Mouse (Mus musculus) frontal cortex, postnatal 10 days (tissue): ENCODE results near the gene March6.

Experiments
- DNase-seq, 2 experiments: peaks; one replicate each; pipeline ENCODE4 v3.0.0; 2022; ENCODE audit warnings: low spot score in 2 of 2, mixed read lengths in 1 of 2

The March6 gene

DNA sequence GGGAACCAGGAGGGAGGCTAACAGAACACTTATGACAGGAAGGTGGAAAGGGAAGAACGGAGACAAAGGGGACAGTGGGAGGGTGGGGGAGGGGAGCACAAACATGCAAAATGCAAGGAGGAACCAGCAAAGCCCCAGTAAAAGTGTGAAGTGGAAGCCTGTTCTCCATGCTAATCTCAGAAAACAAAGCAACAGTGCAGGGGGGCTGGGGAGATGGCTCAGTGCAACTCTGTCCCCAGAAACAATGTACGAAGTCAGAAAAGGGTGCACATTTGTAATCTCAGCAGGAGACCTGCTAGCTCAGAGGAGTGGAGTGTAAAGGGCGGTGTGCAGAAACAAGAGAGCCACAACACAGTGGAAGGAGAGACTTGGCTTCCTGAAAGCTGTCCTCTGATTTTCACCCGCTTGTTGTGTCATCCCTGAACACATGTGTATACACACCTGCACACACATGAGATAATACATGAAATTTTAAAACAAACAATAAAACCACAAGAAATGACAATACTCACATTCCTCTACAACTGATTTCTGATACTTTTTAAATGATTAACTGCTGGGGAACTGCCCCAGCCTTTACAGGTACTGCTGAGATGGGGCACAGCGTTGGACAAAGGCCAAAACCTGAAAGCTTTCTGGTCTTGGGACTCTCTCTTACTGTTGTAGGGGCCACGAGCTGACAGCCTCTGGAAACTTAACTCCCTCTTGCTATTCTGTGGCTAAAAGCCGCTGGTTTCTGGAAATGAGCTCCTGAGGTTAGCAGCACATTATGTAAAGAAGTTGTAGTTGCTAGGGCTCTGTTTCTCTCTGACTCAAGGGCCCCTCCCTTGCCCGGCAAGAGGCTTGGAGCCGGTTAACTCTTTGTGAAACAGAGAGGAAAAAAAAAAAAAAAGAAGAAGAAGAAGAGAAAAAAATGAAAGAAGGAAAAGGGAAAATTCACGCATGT lies 11.4 kb upstream of the March6 start:
- DNase-seq = no peak

DNA sequence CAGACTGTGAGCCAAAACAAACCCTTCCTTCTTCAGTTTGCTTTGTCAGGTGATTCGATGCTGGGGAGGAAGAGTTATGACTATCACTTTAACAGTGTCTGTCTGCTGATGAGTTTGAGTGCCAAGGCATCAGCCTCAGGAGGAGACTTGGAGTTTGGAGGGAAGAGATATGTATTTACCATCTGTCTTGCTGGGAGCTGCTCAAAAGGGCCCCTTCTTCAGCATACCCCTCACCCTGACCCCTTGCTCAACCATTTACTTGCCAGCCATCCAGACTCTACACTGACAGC lies 9.6 kb upstream of the March6 start:
- no peak for DNase-seq

DNA sequence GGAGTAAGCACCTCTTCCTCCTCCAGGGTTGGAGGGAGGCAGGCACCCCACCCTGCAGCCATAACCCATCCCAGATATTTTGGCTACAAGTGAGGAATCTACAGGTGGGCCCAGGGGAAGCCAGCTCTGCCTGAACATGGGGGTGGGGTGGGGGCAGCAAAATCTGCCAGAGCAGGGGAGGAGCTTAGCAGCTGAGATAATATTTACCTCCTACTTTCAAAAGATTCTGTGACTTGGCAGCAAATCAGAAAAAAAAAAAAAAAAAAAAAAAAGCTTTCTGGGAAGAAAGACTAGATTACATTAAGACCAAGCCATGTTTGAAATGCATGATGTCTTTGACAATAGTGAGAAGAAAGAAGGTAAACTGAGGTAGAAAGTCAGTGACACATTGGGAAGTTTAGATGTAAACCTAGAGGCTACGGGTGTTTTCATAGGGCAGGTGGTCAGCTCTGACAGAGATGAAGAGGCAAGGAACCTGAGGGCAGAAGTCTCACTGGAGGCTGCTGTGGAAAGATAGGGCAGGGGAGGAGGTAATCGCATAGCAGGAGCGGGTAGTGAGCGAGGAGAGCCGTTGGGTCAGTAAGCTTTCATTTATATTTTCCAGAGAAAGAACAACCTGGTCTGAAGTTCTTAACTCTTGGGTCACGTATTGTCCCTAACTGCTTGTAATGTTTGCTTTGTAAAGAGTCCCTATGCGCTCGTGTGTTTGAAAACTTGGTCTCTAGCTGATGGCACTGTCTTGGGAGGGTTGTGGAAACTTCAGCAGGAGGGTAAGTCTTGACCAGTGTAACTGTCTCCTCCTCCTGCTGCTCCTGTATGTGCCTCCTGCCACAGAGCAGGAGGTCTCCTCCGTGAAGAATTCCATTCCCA lies 9.0 kb upstream of the March6 start:
- no peak for DNase-seq

DNA sequence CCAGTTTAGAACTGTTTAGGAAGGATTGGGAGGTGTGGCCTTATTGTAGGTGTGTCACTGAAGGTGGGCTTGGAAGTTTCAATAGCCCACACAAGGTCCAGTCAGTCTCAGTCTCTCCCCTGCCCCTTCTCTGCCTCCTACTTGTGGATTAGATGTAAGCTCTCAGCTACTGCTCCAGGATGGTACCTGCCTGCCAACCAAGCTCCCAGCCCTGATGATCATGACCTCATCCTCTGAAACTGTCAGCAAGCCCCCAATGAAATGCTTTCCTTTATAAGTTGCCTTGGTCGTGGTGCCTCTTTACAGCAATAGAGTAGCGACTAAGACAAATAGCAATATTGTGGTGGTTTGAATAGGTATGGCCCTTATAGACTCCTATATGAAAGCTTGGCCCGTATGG lies 7.5 kb upstream of the March6 start:
- DNase-seq = no peak

- no peak for DNase-seq
Measured at GRCm38 (mm10) chr15:31537706-31538105, 6.9 kb upstream of the March6 start.

DNA sequence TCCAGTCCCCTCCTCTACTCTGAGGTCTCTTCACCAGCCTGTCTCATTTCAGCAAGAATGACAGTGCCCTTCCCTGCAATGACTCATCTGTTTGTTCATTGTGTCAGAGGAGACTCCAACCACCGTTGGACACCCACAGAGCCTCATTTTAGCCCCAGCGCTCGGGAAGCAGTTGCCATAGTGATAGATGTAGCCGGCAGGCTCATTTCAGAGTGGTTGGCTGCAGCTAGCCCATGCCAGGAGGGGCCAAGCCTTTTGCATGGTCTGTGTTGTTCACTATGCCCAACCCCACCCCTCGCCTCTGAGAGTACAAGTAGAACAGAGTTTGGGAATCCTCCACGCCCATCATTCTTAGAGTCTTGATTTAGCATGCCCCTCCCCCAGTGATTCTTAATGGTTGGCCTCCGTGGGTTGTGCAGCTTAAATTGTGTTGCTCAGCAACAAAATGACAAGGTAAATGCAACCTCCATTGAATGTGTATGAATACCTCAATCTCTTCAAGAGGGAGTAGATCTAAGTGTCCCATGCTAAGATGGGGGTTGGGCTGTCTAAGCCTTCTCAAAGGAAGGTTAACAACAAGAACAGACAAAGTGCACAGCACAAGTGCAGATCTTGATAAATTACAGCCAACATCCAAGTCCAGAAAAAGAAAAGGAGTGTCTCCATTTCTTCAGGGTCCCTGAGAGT lies 5.3 kb upstream of the March6 start:
- DNase-seq = peak; percentile 52 to 75

DNA sequence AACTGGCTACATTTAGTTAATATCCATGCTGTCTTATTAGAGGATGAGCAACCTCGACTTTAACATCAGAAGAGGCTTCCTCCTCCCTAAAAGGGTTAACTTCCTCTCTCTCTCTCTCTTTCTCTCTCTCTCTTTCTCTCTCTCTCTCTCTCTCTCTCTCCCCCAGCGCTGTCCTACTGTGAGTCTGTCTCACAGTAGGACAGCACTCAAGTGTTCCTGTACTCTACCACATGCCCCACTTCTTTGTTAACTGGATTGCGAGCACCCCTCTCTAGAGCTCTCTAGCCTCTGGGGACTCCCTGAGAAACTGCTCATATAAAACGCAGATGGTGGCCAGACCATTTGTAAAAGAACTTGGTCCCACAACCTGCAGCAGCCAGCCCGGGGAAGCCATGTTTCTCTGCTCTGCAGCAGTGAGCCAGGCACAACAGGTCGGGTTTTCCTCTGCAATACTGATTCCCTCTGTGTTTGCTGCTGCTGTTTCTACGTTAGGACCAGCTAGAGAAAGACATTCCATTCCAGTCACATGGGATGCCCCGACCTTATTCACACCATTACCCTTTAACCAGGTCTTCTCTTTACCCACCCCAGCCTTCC lies 4.5 kb upstream of the March6 start:
- DNase-seq = no peak

DNA sequence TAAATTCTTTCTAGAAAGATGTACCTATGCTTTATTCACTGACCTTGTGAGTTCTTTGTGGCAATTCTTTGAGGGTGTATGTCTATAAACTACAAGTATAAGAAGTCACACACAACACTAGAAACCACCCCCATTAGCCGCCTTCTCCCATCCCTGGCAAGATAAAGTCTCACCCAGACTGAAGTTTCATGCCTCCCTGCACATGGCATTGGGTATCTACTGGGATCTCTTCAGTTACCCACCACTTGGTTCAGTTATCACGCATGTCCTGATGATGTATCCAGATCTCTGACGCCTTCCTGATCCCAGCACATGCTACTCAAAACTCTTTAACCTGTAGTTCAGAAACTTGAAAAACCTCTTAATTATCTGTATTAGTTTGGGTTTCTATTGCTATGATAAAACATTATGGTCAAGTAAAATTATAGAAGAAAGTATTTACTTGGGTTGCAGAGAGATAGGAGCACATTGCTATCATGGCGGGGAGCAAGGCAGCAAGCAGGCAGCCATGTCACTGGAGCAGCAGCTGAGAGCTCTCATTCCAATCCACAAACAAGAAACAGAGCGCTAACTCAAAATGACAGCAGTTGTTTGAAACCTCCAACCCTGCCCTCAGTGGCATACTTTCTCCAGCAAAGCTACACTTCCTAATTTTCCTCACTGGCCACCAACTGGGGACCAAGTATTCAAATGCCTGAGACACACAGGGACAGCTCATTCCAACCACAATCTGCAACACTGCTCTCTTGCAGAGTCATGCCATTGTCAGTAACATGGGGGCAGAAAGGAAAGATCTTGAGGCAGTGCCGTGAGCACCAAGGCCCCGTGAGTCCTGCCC lies 3.8 kb upstream of the March6 start:
- DNase-seq = no peak

DNA sequence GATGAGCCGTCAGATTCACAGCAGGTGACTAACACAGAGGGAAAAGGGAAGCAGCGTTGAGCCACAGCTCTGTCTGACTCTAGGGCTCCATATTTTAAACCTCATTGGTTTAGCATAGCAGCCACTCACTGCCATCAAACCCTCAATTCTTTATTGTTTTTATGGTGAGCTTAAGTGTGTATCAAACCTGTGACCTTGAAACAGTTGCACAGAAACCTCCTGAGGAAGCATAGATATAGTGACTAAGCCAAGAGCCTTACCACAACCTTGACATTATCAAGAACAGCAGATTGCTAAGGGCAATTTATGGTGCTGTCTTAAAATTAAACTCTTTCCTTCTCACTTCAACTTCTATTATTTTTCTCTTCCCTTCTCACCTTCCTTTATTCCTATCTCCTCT lies 2.7 kb upstream of the March6 start:
- no peak for DNase-seq

- no peak for DNase-seq
Measured at GRCm38 (mm10) chr15:31532331-31533021, 1.6 kb upstream of the March6 start.

DNA sequence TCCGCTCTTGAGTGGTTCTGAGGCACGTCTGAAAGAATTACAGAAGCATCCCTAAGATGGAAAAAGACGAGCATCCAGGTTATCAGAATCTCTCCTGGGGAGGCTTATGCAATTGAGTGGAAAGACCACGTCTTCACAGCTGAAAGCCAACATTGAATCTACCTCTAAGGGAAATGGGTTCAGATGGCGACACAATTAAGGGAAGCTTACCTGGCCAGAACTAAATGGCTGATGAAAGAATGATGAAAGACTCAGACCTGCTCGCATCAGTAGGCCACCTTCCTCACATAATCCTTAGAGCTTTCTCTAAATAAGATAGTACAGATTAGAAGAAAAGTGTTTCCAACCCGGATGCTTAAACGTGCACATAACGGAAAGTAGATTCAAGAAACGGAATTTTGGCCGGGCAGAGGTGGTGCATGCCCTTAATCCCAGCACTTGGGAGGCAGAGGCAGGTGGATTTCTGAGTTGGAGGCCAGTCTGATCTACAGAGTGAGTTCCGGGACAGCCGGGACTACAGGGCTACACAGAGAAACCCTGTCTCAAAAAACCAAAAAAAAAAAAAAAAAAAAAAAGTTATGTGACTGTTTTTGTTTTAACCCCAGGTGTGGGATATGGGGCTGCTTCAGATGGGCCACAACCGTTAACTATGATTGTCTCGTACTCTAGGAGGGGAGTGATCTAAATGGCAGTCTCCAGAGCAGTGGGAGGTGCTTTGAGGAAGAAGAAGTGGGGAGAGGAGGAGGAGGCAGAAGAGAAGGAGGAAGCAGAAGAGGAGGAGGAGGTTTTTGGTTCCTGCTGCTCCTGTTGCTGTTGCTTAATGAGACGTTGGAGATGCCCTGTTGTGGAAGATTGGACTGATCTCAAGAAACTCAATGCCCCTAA lies 835 bp upstream of the March6 start:
- DNase-seq = no peak

GRCm38 (mm10) chr15:31529811-31530658 lies 818 bp downstream of the March6 start:
- DNase-seq = peak; percentile 35 to 51

- DNase-seq = no peak
Measured at GRCm38 (mm10) chr15:31529103-31529502, 1.8 kb downstream of the March6 start.

- no peak for DNase-seq
Measured at GRCm38 (mm10) chr15:31528477-31528876, 2.4 kb downstream of the March6 start.

DNA sequence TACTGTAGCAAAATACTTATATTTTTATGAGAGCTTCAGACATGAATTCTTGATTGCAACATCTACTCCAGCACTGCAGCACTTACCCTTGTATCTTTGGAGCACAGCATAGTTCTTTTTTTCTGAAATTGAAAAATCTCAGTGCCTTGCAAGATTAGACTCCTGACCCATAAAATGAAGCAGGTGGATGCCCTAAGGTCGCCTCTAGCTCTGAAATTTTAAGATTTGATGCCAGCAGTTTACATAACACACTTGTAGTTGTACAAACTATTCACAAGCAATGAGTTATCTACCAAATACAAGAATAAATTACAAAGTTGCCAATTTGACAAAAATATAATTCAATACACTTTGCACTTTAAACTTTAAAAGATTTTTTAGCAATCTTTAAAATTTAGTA lies 4.4 kb downstream of the March6 start:
- no peak for DNase-seq

GRCm38 (mm10) chr15:31519000-31519399 lies 11.9 kb downstream of the March6 start:
- no peak for DNase-seq

DNA sequence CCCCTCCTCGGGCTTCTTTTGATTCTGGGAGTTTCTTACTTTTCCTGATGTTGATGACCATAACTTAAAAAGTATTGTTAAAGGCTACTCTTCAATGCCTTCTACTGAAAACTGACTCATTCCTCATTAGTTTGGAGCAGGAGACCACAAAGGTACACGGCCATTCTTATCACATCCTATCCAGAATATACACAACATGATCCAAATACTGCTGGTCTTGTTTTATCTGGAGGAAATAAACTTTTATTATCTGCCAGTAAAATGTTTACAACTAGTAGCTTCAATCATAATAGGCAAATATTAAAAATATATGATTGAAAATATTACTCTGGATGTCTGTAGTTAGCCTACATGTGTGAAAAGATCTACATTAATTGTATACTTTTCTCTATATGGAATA lies 12.5 kb downstream of the March6 start:
- no peak for DNase-seq

GRCm38 (mm10) chr15:31517186-31517585 lies 13.7 kb downstream of the March6 start:
- DNase-seq = no peak
